Mouse (Mus musculus): ENCODE measurements around the gene Kcnd3. TPM values are rescaled to one million over a fixed set of nuclear protein-coding genes. Genes with fewer than 3 reads are reported as not detected.
A peak's percentile ranks its signal among the peaks of the same experiment; 100 is the strongest.

Gene Kcnd3
- polyA plus RNA-seq, 1 experiment from 2014 or later = 0.99 TPM

GRCm38 (mm10) chr3:105616861-105617743, 165.0 kb downstream of the Kcnd3 start:
- Histone ChIP-seq H3K27ac (ENCODE audit: low read depth, low read length) (no peak overlapping the region), H3K36me3 (ENCODE audit: control insufficient read depth, insufficient read depth, low read length) (no peaks in the 10 kb centered on the region), H3K4me2 (ENCODE audit: low read depth) (no peak overlapping the region), H3K9ac (ENCODE audit: low read length) (no peak overlapping the region), H3K4me3 (ENCODE audit: low read depth, low read length) (no peak overlapping the region), H3K4me1 (ENCODE audit: control insufficient read depth, insufficient read depth, low read length) (no peaks in the 10 kb centered on the region), H3K27me3 (ENCODE audit: control insufficient read depth, insufficient read depth, low read length) (no peaks in the 10 kb centered on the region), H3K9me3 (ENCODE audit: control insufficient read depth, low read length) (no peaks in the 10 kb centered on the region)
- 86% methylated on average over 2 of the region's 2 CpGs for WGBS
- no peak for ATAC-seq (ENCODE audit: insufficient read depth, low FRiP score, low TSS enrichment)
- DNase-seq (ENCODE audit: low spot score) = no peak

GRCm38 (mm10) chr3:105621154-105621553, 169.0 kb downstream of the Kcnd3 start:
- no peak overlapping the region for H3K4me2 ChIP-seq (ENCODE audit: low read depth)
- no peak for ATAC-seq (ENCODE audit: insufficient read depth, low FRiP score, low TSS enrichment)

GRCm38 (mm10) chr3:105623137-105623536, 171.0 kb downstream of the Kcnd3 start:
- Histone ChIP-seq H3K36me3 (ENCODE audit: control insufficient read depth, insufficient read depth, low read length) (no peaks in the 10 kb centered on the region), H3K4me1 (ENCODE audit: control insufficient read depth, insufficient read depth, low read length) (no peaks in the 10 kb centered on the region), H3K27me3 (ENCODE audit: control insufficient read depth, insufficient read depth, low read length) (no peaks in the 10 kb centered on the region), H3K4me3 (ENCODE audit: low read depth, low read length) (no peak overlapping the region), H3K4me2 (ENCODE audit: low read depth) (no peak overlapping the region), H3K9ac (ENCODE audit: low read length) (no peak overlapping the region), H3K9me3 (ENCODE audit: control insufficient read depth, low read length) (no peaks in the 10 kb centered on the region), H3K27ac (ENCODE audit: low read depth, low read length) (no peak overlapping the region)
- no peak for ATAC-seq (ENCODE audit: insufficient read depth, low FRiP score, low TSS enrichment)
- no peak for DNase-seq (ENCODE audit: low spot score)
- 65% methylated on average over 4 of the region's 4 CpGs for WGBS

More at GRCm38 (mm10) chr3:105621154-105621553, 169.0 kb downstream of the Kcnd3 start:
- WGBS = 76% methylated on average over 8 of the region's 8 CpGs
- no peak for DNase-seq (ENCODE audit: low spot score)
- H3K9ac ChIP-seq (ENCODE audit: low read length) = no peak overlapping the region
- H3K4me3 ChIP-seq (ENCODE audit: low read depth, low read length) = no peak overlapping the region
- H3K9me3 ChIP-seq (ENCODE audit: control insufficient read depth, low read length) = no peaks in the 10 kb centered on the region
- H3K27ac ChIP-seq (ENCODE audit: low read depth, low read length) = no peak overlapping the region
- H3K4me1 ChIP-seq (ENCODE audit: control insufficient read depth, insufficient read depth, low read length) = no peaks in the 10 kb centered on the region
- H3K36me3 ChIP-seq (ENCODE audit: control insufficient read depth, insufficient read depth, low read length) = no peaks in the 10 kb centered on the region
- H3K27me3 ChIP-seq (ENCODE audit: control insufficient read depth, insufficient read depth, low read length) = no peaks in the 10 kb centered on the region

GRCm38 (mm10) chr3:105625961-105626360, 173.8 kb downstream of the Kcnd3 start:
- no peaks in the 10 kb centered on the region for H3K9me3 ChIP-seq (ENCODE audit: control insufficient read depth, low read length)
- H3K27me3 ChIP-seq (ENCODE audit: control insufficient read depth, insufficient read depth, low read length) = no peaks in the 10 kb centered on the region
- 91% methylated on average over 2 of the region's 2 CpGs for WGBS
- H3K9ac ChIP-seq (ENCODE audit: low read length) = no peak overlapping the region
- no peak overlapping the region for H3K4me2 ChIP-seq (ENCODE audit: low read depth)
- no peak for DNase-seq (ENCODE audit: low spot score)
- H3K36me3 ChIP-seq (ENCODE audit: control insufficient read depth, insufficient read depth, low read length) = no peaks in the 10 kb centered on the region
- H3K27ac ChIP-seq (ENCODE audit: low read depth, low read length) = no peak overlapping the region
- H3K4me3 ChIP-seq (ENCODE audit: low read depth, low read length) = no peak overlapping the region
- no peaks in the 10 kb centered on the region for H3K4me1 ChIP-seq (ENCODE audit: control insufficient read depth, insufficient read depth, low read length)
- ATAC-seq (ENCODE audit: insufficient read depth, low FRiP score, low TSS enrichment) = no peak

GRCm38 (mm10) chr3:105627258-105627657, 175.1 kb downstream of the Kcnd3 start:
- no peak overlapping the region for H3K9ac ChIP-seq (ENCODE audit: low read length)
- H3K4me1 ChIP-seq (ENCODE audit: control insufficient read depth, insufficient read depth, low read length) = no peaks in the 10 kb centered on the region
- WGBS = 52% methylated on average over 6 of the region's 6 CpGs
- no peaks in the 10 kb centered on the region for H3K9me3 ChIP-seq (ENCODE audit: control insufficient read depth, low read length)
- DNase-seq (ENCODE audit: low spot score) (no peak), ATAC-seq (ENCODE audit: insufficient read depth, low FRiP score, low TSS enrichment) (no peak)
- no peak overlapping the region for H3K27ac ChIP-seq (ENCODE audit: low read depth, low read length)
- no peaks in the 10 kb centered on the region for H3K27me3 ChIP-seq (ENCODE audit: control insufficient read depth, insufficient read depth, low read length)
- no peaks in the 10 kb centered on the region for H3K36me3 ChIP-seq (ENCODE audit: control insufficient read depth, insufficient read depth, low read length)
- H3K4me2 ChIP-seq (ENCODE audit: low read depth) = no peak overlapping the region
- no peak overlapping the region for H3K4me3 ChIP-seq (ENCODE audit: low read depth, low read length)

GRCm38 (mm10) chr3:105632296-105632695, 180.2 kb downstream of the Kcnd3 start:
- Histone ChIP-seq H3K27ac (ENCODE audit: low read depth, low read length) (no peak overlapping the region), H3K4me3 (ENCODE audit: low read depth, low read length) (no peak overlapping the region), H3K36me3 (ENCODE audit: control insufficient read depth, insufficient read depth, low read length) (no peaks in the 10 kb centered on the region), H3K9me3 (ENCODE audit: control insufficient read depth, low read length) (no peaks in the 10 kb centered on the region), H3K27me3 (ENCODE audit: control insufficient read depth, insufficient read depth, low read length) (no peaks in the 10 kb centered on the region), H3K4me2 (ENCODE audit: low read depth) (no peak overlapping the region), H3K4me1 (ENCODE audit: control insufficient read depth, insufficient read depth, low read length) (no peaks in the 10 kb centered on the region), H3K9ac (ENCODE audit: low read length) (no peak overlapping the region)
- no peak for DNase-seq (ENCODE audit: low spot score)
- ATAC-seq (ENCODE audit: insufficient read depth, low FRiP score, low TSS enrichment) = no peak
- 73% methylated on average over 2 of the region's 2 CpGs for WGBS

- ATAC-seq (ENCODE audit: insufficient read depth, low FRiP score, low TSS enrichment) (no peak), DNase-seq (ENCODE audit: low spot score) (no peak)
- Histone ChIP-seq H3K9me3 (ENCODE audit: control insufficient read depth, low read length) (no peaks in the 10 kb centered on the region), H3K4me2 (ENCODE audit: low read depth) (no peak overlapping the region), H3K9ac (ENCODE audit: low read length) (no peak overlapping the region), H3K36me3 (ENCODE audit: control insufficient read depth, insufficient read depth, low read length) (no peaks in the 10 kb centered on the region), H3K4me3 (ENCODE audit: low read depth, low read length) (no peak overlapping the region), H3K4me1 (ENCODE audit: control insufficient read depth, insufficient read depth, low read length) (no peaks in the 10 kb centered on the region), H3K27me3 (ENCODE audit: control insufficient read depth, insufficient read depth, low read length) (no peaks in the 10 kb centered on the region), H3K27ac (ENCODE audit: low read depth, low read length) (no peak overlapping the region)
- WGBS = 96% methylated on average over 3 of the region's 3 CpGs
Observed at GRCm38 (mm10) chr3:105633021-105633420, 180.9 kb downstream of the Kcnd3 start.

GRCm38 (mm10) chr3:105642186-105642585, 190.1 kb downstream of the Kcnd3 start:
- H3K4me1 ChIP-seq (ENCODE audit: control insufficient read depth, insufficient read depth, low read length) = no peaks in the 10 kb centered on the region
- no peaks in the 10 kb centered on the region for H3K27me3 ChIP-seq (ENCODE audit: control insufficient read depth, insufficient read depth, low read length)
- 67% methylated on average over 1 of the region's 1 CpGs for WGBS
- no peaks in the 10 kb centered on the region for H3K9me3 ChIP-seq (ENCODE audit: control insufficient read depth, low read length)
- ATAC-seq (ENCODE audit: insufficient read depth, low FRiP score, low TSS enrichment) = 0 out of 2 replicates have a peak, but pooled peaks have one; percentile 50
- H3K27ac ChIP-seq (ENCODE audit: low read depth, low read length) = no peak overlapping the region
- DNase-seq (ENCODE audit: low spot score) = no peak
- no peak overlapping the region for H3K9ac ChIP-seq (ENCODE audit: low read length)
- no peak overlapping the region for H3K4me2 ChIP-seq (ENCODE audit: low read depth)
- no peaks in the 10 kb centered on the region for H3K36me3 ChIP-seq (ENCODE audit: control insufficient read depth, insufficient read depth, low read length)
- H3K4me3 ChIP-seq (ENCODE audit: low read depth, low read length) = no peak overlapping the region

- no peak for ATAC-seq (ENCODE audit: insufficient read depth, low FRiP score, low TSS enrichment)
- H3K4me3 ChIP-seq (ENCODE audit: low read depth, low read length) = no peak overlapping the region
- no peak overlapping the region for H3K4me2 ChIP-seq (ENCODE audit: low read depth)
- H3K27me3 ChIP-seq (ENCODE audit: control insufficient read depth, insufficient read depth, low read length) = no peaks in the 10 kb centered on the region
- H3K9me3 ChIP-seq (ENCODE audit: control insufficient read depth, low read length) = no peaks in the 10 kb centered on the region
- WGBS = 77% methylated on average over 5 of the region's 5 CpGs
- H3K4me1 ChIP-seq (ENCODE audit: control insufficient read depth, insufficient read depth, low read length) = no peaks in the 10 kb centered on the region
- H3K27ac ChIP-seq (ENCODE audit: low read depth, low read length) = no peak overlapping the region
- no peak for DNase-seq (ENCODE audit: low spot score)
- H3K9ac ChIP-seq (ENCODE audit: low read length) = no peak overlapping the region
- H3K36me3 ChIP-seq (ENCODE audit: control insufficient read depth, insufficient read depth, low read length) = no peaks in the 10 kb centered on the region
Observed at GRCm38 (mm10) chr3:105643566-105643965, 191.4 kb downstream of the Kcnd3 start.
